Mouse (Mus musculus) spleen, postnatal 4 days (tissue): ENCODE results near the gene Kcnmb4.
A peak's percentile ranks its signal among the peaks of the same experiment; 100 is the strongest.

Source experiments
- DNase-seq, 2 experiments: peaks; one replicate each; pipeline ENCODE4 v3.0.0; 2022; ENCODE audit warnings: low spot score in 2 of 2

Gene Kcnmb4

GRCm38 (mm10) chr10:116452771-116453170 is 20.9 kb downstream of the Kcnmb4 start:
- DNase-seq: peak in 1 of 2 experiments; percentile 1

GRCm38 (mm10) chr10:116450621-116451020 is 23.1 kb downstream of the Kcnmb4 start:
- peak in 1 of 2 experiments; percentile 10 for DNase-seq

GRCm38 (mm10) chr10:116448166-116448565 is 25.5 kb downstream of the Kcnmb4 start:
- peak in 1 of 2 experiments; percentile 5 for DNase-seq

- no peak for DNase-seq
Measured at GRCm38 (mm10) chr10:116447176-116447575, 26.5 kb downstream of the Kcnmb4 start.

GRCm38 (mm10) chr10:116446040-116446439 is 27.6 kb downstream of the Kcnmb4 start:
- peak in 1 of 2 experiments; percentile 9 for DNase-seq

GRCm38 (mm10) chr10:116444826-116445225 is 28.9 kb downstream of the Kcnmb4 start:
- DNase-seq: no peak

GRCm38 (mm10) chr10:116444371-116444770 is 29.3 kb downstream of the Kcnmb4 start:
- DNase-seq: no peak

- no peak for DNase-seq
Measured at GRCm38 (mm10) chr10:116440946-116441345, 32.7 kb downstream of the Kcnmb4 start.

GRCm38 (mm10) chr10:116440088-116440487 is 33.6 kb downstream of the Kcnmb4 start:
- DNase-seq: no peak

- no peak for DNase-seq
Measured at GRCm38 (mm10) chr10:116435455-116435854, 38.2 kb downstream of the Kcnmb4 start.

- DNase-seq: no peak
Measured at GRCm38 (mm10) chr10:116432421-116432820, 41.3 kb downstream of the Kcnmb4 start.

- no peak for DNase-seq
Measured at GRCm38 (mm10) chr10:116428026-116428780, 45.5 kb downstream of the Kcnmb4 start.

GRCm38 (mm10) chr10:116426176-116426575 is 47.5 kb downstream of the Kcnmb4 start:
- no peak for DNase-seq

- DNase-seq: no peak
Measured at GRCm38 (mm10) chr10:116424921-116425320, 48.8 kb downstream of the Kcnmb4 start.

- DNase-seq: no peak
Measured at GRCm38 (mm10) chr10:116422551-116422950, 51.1 kb downstream of the Kcnmb4 start.

GRCm38 (mm10) chr10:116420976-116421375 is 52.7 kb downstream of the Kcnmb4 start:
- DNase-seq: no peak

- no peak for DNase-seq
Measured at GRCm38 (mm10) chr10:116418121-116418726, 55.5 kb downstream of the Kcnmb4 start.

- no peak for DNase-seq
Measured at GRCm38 (mm10) chr10:116416726-116417125, 57.0 kb downstream of the Kcnmb4 start.

GRCm38 (mm10) chr10:116416142-116416541 is 57.5 kb downstream of the Kcnmb4 start:
- no peak for DNase-seq

GRCm38 (mm10) chr10:116410826-116411225 is 62.9 kb downstream of the Kcnmb4 start:
- DNase-seq: no peak

- no peak for DNase-seq
Measured at GRCm38 (mm10) chr10:116407684-116408359, 65.9 kb downstream of the Kcnmb4 start.

GRCm38 (mm10) chr10:116405011-116405410 is 68.7 kb downstream of the Kcnmb4 start:
- no peak for DNase-seq

GRCm38 (mm10) chr10:116403679-116404078 is 70.0 kb downstream of the Kcnmb4 start:
- no peak for DNase-seq
